Mouse (Mus musculus) forebrain, embryonic 14.5 days (tissue): ENCODE data around the gene Spata1. TPM values are rescaled to one million over a fixed set of nuclear protein-coding genes. Genes with fewer than 3 reads are reported as not detected.

Experiments
- ATAC-seq: fragments of 200-750 bp; cut with Nextera tagmentation; 2 replicates; pipeline ENCODE4 v1.8.0; 2017; ENCODE audit warnings: mild to moderate bottlenecking, moderate library complexity
- DNase-seq: peaks from one replicate; pipeline ENCODE4 v3.0.0-alpha.2; 2015; ENCODE audit warnings: low spot score
- H3K27ac ChIP-seq: fragments of 300-500 bp; sonication (generic); 2 replicates; pipeline ENCODE4 v1.5.1; 2014; ENCODE audit warnings: low read depth, mild to moderate bottlenecking, control low read depth, low read length, moderate library complexity
- H3K27me3 ChIP-seq: fragments of 300-500 bp; sonication (generic); replicated peaks from 2 replicates; pipeline ENCODE4 v1.6.1; 2014; ENCODE audit warnings: low read length, control low read depth, mixed read lengths; ENCODE audit not compliant: control insufficient read depth, insufficient read depth
- H3K36me3 ChIP-seq: fragments of 300-500 bp; sonication (generic); 2 replicates; pipeline ENCODE4 v1.6.1; 2014; ENCODE audit warnings: low read length, control low read depth; ENCODE audit not compliant: control insufficient read depth, insufficient read depth
- H3K4me1 ChIP-seq: fragments of 300-500 bp; sonication (generic); 2 replicates; pipeline ENCODE4 v1.6.1; 2014; ENCODE audit warnings: antibody characterized with exemption, low read length, control low read depth; ENCODE audit not compliant: control insufficient read depth, insufficient read depth
- H3K4me2 ChIP-seq: fragments of 300-500 bp; sonication (generic); 2 replicates; pipeline ENCODE4 v1.6.1; 2014; ENCODE audit warnings: mild to moderate bottlenecking, control low read depth, low read length
- H3K4me3 ChIP-seq: fragments of 300-500 bp; sonication (generic); 2 replicates; pipeline ENCODE4 v1.5.1; 2014; ENCODE audit warnings: low read depth, low read length, control low read depth
- H3K9ac ChIP-seq: fragments of 300-500 bp; sonication (generic); 2 replicates; pipeline ENCODE4 v1.6.1; 2014; ENCODE audit warnings: mild to moderate bottlenecking, low read length, control low read depth, moderate library complexity
- H3K9me3 ChIP-seq: fragments of 300-500 bp; sonication (generic); replicated peaks from 2 replicates; pipeline ENCODE4 v1.6.1; 2016; ENCODE audit warnings: low read length, control low read depth, mixed read lengths; ENCODE audit not compliant: control insufficient read depth
- WGBS: fragments of 180-500 bp; shearing (Covaris S2); extraction: QIAGEN DNeasy Blood & Tissue Kit; methylation state at CpG from one replicate; pipeline ENCODE4 v1.1.7; 2014; 5-methylcytosine and 5-hydroxymethylcytosine counted together
- polyA plus RNA-seq: library from polyadenylated mRNA; unstranded; fragments of >200 nt; fragmentation: Nextera tagmentation; extraction: Ambion mirVana; gene quantifications from 2 replicates; pipeline ENCODE4 v1.2.1, GENCODE M21; 2014

The Spata1 gene
- polyA plus RNA-seq, 1 experiment from 2014 or later: 1.8 TPM

DNA sequence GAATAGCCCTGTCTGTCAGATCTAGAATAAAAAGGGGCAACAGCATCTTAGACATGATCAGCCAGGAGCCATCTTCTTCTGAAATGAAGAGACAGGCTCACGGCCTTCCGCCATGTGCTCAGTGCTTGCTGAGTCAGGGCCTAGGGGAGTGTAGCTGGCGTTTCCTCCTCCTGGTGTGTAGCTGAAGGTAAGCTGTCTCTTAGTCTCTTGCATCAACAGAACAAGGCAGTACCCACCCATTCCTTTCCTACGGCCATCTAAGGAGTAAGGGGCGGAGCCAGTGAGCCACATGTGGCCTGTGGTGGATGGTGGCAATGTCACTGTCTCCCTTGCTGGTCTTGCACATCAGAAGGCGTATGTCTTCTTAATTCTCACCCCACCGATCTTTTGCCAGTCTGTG lies 89.4 kb downstream of the Spata1 start:
- Histone ChIP-seq H3K9ac (no peak overlapping the region), H3K9me3 (no peaks in the 10 kb centered on the region), H3K27me3 (no peaks in the 10 kb centered on the region), H3K4me2 (no peak overlapping the region), H3K4me3 (no peak overlapping the region), H3K4me1 (peaks cover 28% of the 10 kb centered on the region), H3K27ac (no peak overlapping the region), H3K36me3 (no peaks in the 10 kb centered on the region)
- ATAC-seq (no peak), DNase-seq (no peak)
- 88% methylated on average over 7 of the region's 7 CpGs for WGBS

Other genes starting within 250 kb of the Spata1 start
- 20.8 and 22.9 TPM in 2 replicates for gene Ssx2ip, start 95.1 kb downstream of the Spata1 start, polyA plus RNA-seq
- gene Ctbs, start 50.0 kb downstream of the Spata1 start, polyA plus RNA-seq: 4.0 and 5.0 TPM in 2 replicates
- gene Gng5, start 54 bp upstream of the Spata1 start, polyA plus RNA-seq: 392 and 558 TPM in 2 replicates
- 60.2 and 64.3 TPM in 2 replicates for gene Rpf1, start 21.7 kb upstream of the Spata1 start, polyA plus RNA-seq
- not detected in 2 replicates for gene Uox, start 70.7 kb upstream of the Spata1 start, polyA plus RNA-seq
- gene Dnase2b, start 115.8 kb upstream of the Spata1 start, polyA plus RNA-seq: not detected in 2 replicates
- not detected in 2 replicates for gene 4930503B20Rik, start 151.6 kb upstream of the Spata1 start, polyA plus RNA-seq
- 0.22 and 0.30 TPM in 2 replicates for gene Samd13, start 185.8 kb upstream of the Spata1 start, polyA plus RNA-seq